Mouse (Mus musculus) intestine, embryonic 15.5 days (tissue): ENCODE results near the gene Cyp1a1. TPM values are rescaled to one million over a fixed set of nuclear protein-coding genes. Genes with fewer than 3 reads are reported as not detected.

Source experiments
- ATAC-seq: fragments of 200-750 bp; cut with Nextera tagmentation; 2 replicates; pipeline ENCODE4 v1.8.0; 2017; ENCODE audit warnings: moderate TSS enrichment, moderate library complexity
- H3K27ac ChIP-seq: fragments of 300-500 bp; sonication (generic); 2 replicates; pipeline ENCODE4 v1.5.1; 2015; ENCODE audit warnings: mild to moderate bottlenecking, inconsistent platforms
- H3K27me3 ChIP-seq: fragments of 300-500 bp; sonication (generic); replicated peaks from 2 replicates; pipeline ENCODE4 v1.6.1; 2015; ENCODE audit warnings: inconsistent platforms
- H3K36me3 ChIP-seq: fragments of 300-500 bp; sonication (generic); 2 replicates; pipeline ENCODE4 v1.6.1; 2015; ENCODE audit warnings: inconsistent platforms
- H3K4me1 ChIP-seq: fragments of 300-500 bp; sonication (generic); replicated peaks from 2 replicates; pipeline ENCODE4 v1.6.1; 2015; ENCODE audit warnings: inconsistent platforms
- H3K4me2 ChIP-seq: fragments of 300-500 bp; sonication (generic); replicated peaks from 2 replicates; pipeline ENCODE4 v1.6.1; 2015; ENCODE audit warnings: mild to moderate bottlenecking, inconsistent platforms
- H3K4me3 ChIP-seq: fragments of 300-500 bp; sonication (generic); replicated peaks from 2 replicates; pipeline ENCODE4 v1.5.1; 2015; ENCODE audit warnings: inconsistent platforms
- H3K9ac ChIP-seq: fragments of 300-500 bp; sonication (generic); 2 replicates; pipeline ENCODE4 v1.6.1; 2015; ENCODE audit warnings: inconsistent platforms
- H3K9me3 ChIP-seq: fragments of 300-500 bp; sonication (generic); 2 replicates; pipeline ENCODE4 v1.6.1; 2016; ENCODE audit warnings: inconsistent platforms
- WGBS: fragments of 180-500 bp; shearing (Covaris S2); methylation state at CpG from one replicate; pipeline ENCODE4 v1.1.7; 2015; 5-methylcytosine and 5-hydroxymethylcytosine counted together
- polyA plus RNA-seq: library from polyadenylated mRNA; unstranded; fragments of >200 nt; fragmentation: Nextera tagmentation; extraction: Ambion mirVana; gene quantifications from 2 replicates; pipeline ENCODE4 v1.2.1, GENCODE M21; 2015

The Cyp1a1 gene
- polyA plus RNA-seq, 1 experiment from 2014 or later = not detected

- H3K4me2 ChIP-seq = no peak overlapping the region
Observed at GRCm38 (mm10) chr9:57750901-57751300, 63.2 kb downstream of the Cyp1a1 start.

More at GRCm38 (mm10) chr9:57750901-57751300, 63.2 kb downstream of the Cyp1a1 start:
- Histone ChIP-seq H3K9me3 (no peaks in the 10 kb centered on the region), H3K27ac (no peak overlapping the region), H3K27me3 (no peaks in the 10 kb centered on the region), H3K4me3 (no peak overlapping the region), H3K9ac (no peak overlapping the region), H3K36me3 (peaks cover 69% of the 10 kb centered on the region), H3K4me1 (no peaks in the 10 kb centered on the region)
- ATAC-seq = no peak
- 84% methylated on average over 7 of the region's 7 CpGs for WGBS

Other genes starting within 250 kb of the Cyp1a1 start
- 25.0 and 30.1 TPM in 2 replicates for gene Ppcdc, start 247.8 kb upstream of the Cyp1a1 start, polyA plus RNA-seq
- gene Scamp5, start 219.9 kb upstream of the Cyp1a1 start, polyA plus RNA-seq = 14.1 and 16.4 TPM in 2 replicates
- gene Rpp25, start 183.9 kb upstream of the Cyp1a1 start, polyA plus RNA-seq = 7.0 and 8.1 TPM in 2 replicates
- gene Cox5a, start 166.7 kb upstream of the Cyp1a1 start, polyA plus RNA-seq = 844 and 895 TPM in 2 replicates
- gene Fam219b, start 150.4 kb upstream of the Cyp1a1 start, polyA plus RNA-seq = 17.2 and 18.2 TPM in 2 replicates
- gene Mpi, start 135.2 kb upstream of the Cyp1a1 start, polyA plus RNA-seq = 50.2 and 55.8 TPM in 2 replicates
- 83.9 and 84.5 TPM in 2 replicates for gene Scamp2, start 127.0 kb upstream of the Cyp1a1 start, polyA plus RNA-seq
- 16.3 and 20.4 TPM in 2 replicates for gene Ulk3, start 98.5 kb upstream of the Cyp1a1 start, polyA plus RNA-seq
- not detected in 2 replicates for gene Cplx3, start 81.6 kb upstream of the Cyp1a1 start, polyA plus RNA-seq
- not detected in 2 replicates for gene Lman1l, start 67.2 kb upstream of the Cyp1a1 start, polyA plus RNA-seq
- 29.0 and 31.4 TPM in 2 replicates for gene Csk, start 34.3 kb upstream of the Cyp1a1 start, polyA plus RNA-seq
- gene Cyp1a2, start 4.2 kb upstream of the Cyp1a1 start, polyA plus RNA-seq = not detected in 2 replicates
- gene Edc3, start 20.6 kb downstream of the Cyp1a1 start, polyA plus RNA-seq = 29.6 and 29.9 TPM in 2 replicates
- gene Clk3, start 77.9 kb downstream of the Cyp1a1 start, polyA plus RNA-seq = 57.8 and 71.7 TPM in 2 replicates
- gene Arid3b, start 148.9 kb downstream of the Cyp1a1 start, polyA plus RNA-seq = 7.4 and 7.8 TPM in 2 replicates
- gene Ubl7, start 223.1 kb downstream of the Cyp1a1 start, polyA plus RNA-seq = 89.0 and 91.1 TPM in 2 replicates